Mouse (Mus musculus): ENCODE data around the gene Uggt1. TPM values are rescaled to one million over a fixed set of nuclear protein-coding genes. Genes with fewer than 3 reads are reported as not detected.

The Uggt1 gene
- polyA plus RNA-seq, 1 experiment from 2014 or later: 19.5 TPM

- Histone ChIP-seq H3K9ac (peak overlapping the region; percentile 71), H3K4me1 (replicated peaks) (peaks cover 97% of the 10 kb centered on the region)
- 31% methylated on average over 4 of the region's 4 CpGs for WGBS (ENCODE audit: insufficient replicate concordance)
Observed at GRCm38 (mm10) chr1:36090722-36091110, 153.8 kb downstream of the Uggt1 start.

More at GRCm38 (mm10) chr1:36090722-36091110, 153.8 kb downstream of the Uggt1 start:
- H3K4me3 ChIP-seq (replicated peaks): peak overlapping the region; percentile 28
- H3K27me3 ChIP-seq: no peaks in the 10 kb centered on the region
- no peaks in the 10 kb centered on the region for H3K9me3 ChIP-seq (replicated peaks)
- peak; percentile 75 for ATAC-seq (ENCODE audit: insufficient read depth)
- peak overlapping the region; percentile 98 for H3K27ac ChIP-seq (replicated peaks)
- H3K4me2 ChIP-seq: peak overlapping the region; percentile 69
- H3K36me3 ChIP-seq (replicated peaks): peaks cover 82% of the 10 kb centered on the region

Small RNA genes within 50 kb of the gene (microRNA-seq; reads per million reads assigned to microRNA genes)
- gene Mir6897: 4.6 reads per million, percentile 15 among the genes with 10 or more reads in this experiment

Other genes starting within 250 kb of the Uggt1 start
- 13.2 and 17.4 TPM in 2 replicates for gene Hs6st1, start 176.3 kb downstream of the Uggt1 start, polyA plus RNA-seq (2015; fragmentation: Nextera tagmentation; extraction: Ambion mirVana)
- 2.4 and 3.0 TPM in 2 replicates for gene Neurl3, start 30.0 kb upstream of the Uggt1 start, polyA plus RNA-seq (2015; fragmentation: Nextera tagmentation; extraction: Ambion mirVana)
- gene Arid5a, start 63.0 kb upstream of the Uggt1 start, polyA plus RNA-seq (2015; fragmentation: Nextera tagmentation; extraction: Ambion mirVana): 3.5 and 4.2 TPM in 2 replicates
- gene Kansl3, start 124.5 kb upstream of the Uggt1 start, polyA plus RNA-seq (2015; fragmentation: Nextera tagmentation; extraction: Ambion mirVana): 12.4 and 12.6 TPM in 2 replicates
- gene Fer1l5, start 127.6 kb upstream of the Uggt1 start, polyA plus RNA-seq (2015; fragmentation: Nextera tagmentation; extraction: Ambion mirVana): 0.23 and 0.24 TPM in 2 replicates
- gene Lman2l, start 200.6 kb upstream of the Uggt1 start, polyA plus RNA-seq (2015; fragmentation: Nextera tagmentation; extraction: Ambion mirVana): 12.6 and 14.3 TPM in 2 replicates
- 2.7 and 2.9 TPM in 2 replicates for gene Cnnm4, start 226.9 kb upstream of the Uggt1 start, polyA plus RNA-seq (2015; fragmentation: Nextera tagmentation; extraction: Ambion mirVana)